Mouse (Mus musculus) ES-E14 (cell line): Measurements from ENCODE around the gene Hsd17b14. TPM values are rescaled to one million over a fixed set of nuclear protein-coding genes. Genes with fewer than 3 reads are reported as not detected.
A peak's percentile ranks its signal among the peaks of the same experiment; 100 is the strongest.

ENCODE experiments used
- DNase-seq: peaks from one replicate; pipeline ENCODE4 v3.0.0-alpha.2; 2013; ENCODE audit warnings: low read depth, low spot score
- H3K27ac ChIP-seq: 2 replicates; pipeline ENCODE4 v1.5.1; 2012; ENCODE audit warnings: low read depth, mild to moderate bottlenecking, low read length, moderate library complexity, mixed read lengths; ENCODE audit not compliant: poor library complexity, insufficient read depth, severe bottlenecking
- H3K36me3 ChIP-seq: 2 replicates; pipeline ENCODE4 v1.6.1; 2012; ENCODE audit warnings: mild to moderate bottlenecking, low read length, moderate library complexity, mixed read lengths; ENCODE audit not compliant: control insufficient read depth, poor library complexity, insufficient read depth, severe bottlenecking
- H3K4me1 ChIP-seq, 2 experiments: fragments of 150-350 bp in 1 of 2; sonication (generic) in 1 of 2; 2 replicates each; pipeline ENCODE4 v1.6.1; 2012; ENCODE audit warnings: low read length in 2 of 2, mild to moderate bottlenecking in 1 of 2, mixed read lengths in 1 of 2; ENCODE audit not compliant: control insufficient read depth in 2 of 2, insufficient read depth in 2 of 2, poor library complexity in 1 of 2
- H3K4me3 ChIP-seq, 2 experiments: fragments of 150-350 bp in 1 of 2; sonication (generic) in 1 of 2; 2 replicates each; pipeline ENCODE4 v1.5.1; 2012; ENCODE audit warnings: low read length in 2 of 2, low read depth in 1 of 2, mild to moderate bottlenecking in 1 of 2, mixed read lengths in 1 of 2; ENCODE audit not compliant: insufficient read depth in 1 of 2, poor library complexity in 1 of 2, severe bottlenecking in 1 of 2
- H3K9ac ChIP-seq: 2 replicates; pipeline ENCODE4 v1.6.1; 2012; ENCODE audit warnings: low read depth, mild to moderate bottlenecking, low read length, mixed read lengths; ENCODE audit not compliant: poor library complexity, insufficient read depth, severe bottlenecking
- H3K9me3 ChIP-seq: fragments of 150-350 bp; sonication (generic); 2 replicates; pipeline ENCODE4 v1.6.1; 2012; ENCODE audit warnings: low read depth, mild to moderate bottlenecking, low read length; ENCODE audit not compliant: control insufficient read depth, insufficient read depth
- CHD2 ChIP-seq: IDR thresholded peaks from 2 replicates; pipeline ENCODE4 v1.6.1; 2014; ENCODE audit warnings: mild to moderate bottlenecking, low read depth, low read length, inconsistent platforms
- HCFC1 ChIP-seq: IDR thresholded peaks from 2 replicates; pipeline ENCODE4 v1.6.1; 2012; ENCODE audit warnings: low read length, inconsistent platforms, borderline replicate concordance; ENCODE audit not compliant: insufficient read depth
- MAFK ChIP-seq: IDR thresholded peaks from 2 replicates; pipeline ENCODE4 v1.6.1; 2014; ENCODE audit warnings: mild to moderate bottlenecking, low read depth, low read length, inconsistent platforms; ENCODE audit not compliant: insufficient read depth
- ZC3H11A ChIP-seq: IDR thresholded peaks from 2 replicates; pipeline ENCODE4 v1.6.1; 2012; ENCODE audit warnings: low read depth, mild to moderate bottlenecking, inconsistent platforms, low read length, borderline replicate concordance
- ZNF384 ChIP-seq: IDR thresholded peaks from 2 replicates; pipeline ENCODE4 v1.6.1; 2012; ENCODE audit warnings: low read depth, low read length, inconsistent platforms
- in situ Hi-C, 2 experiments: fragments of 600-800 bp; cut with MboI; formaldehyde crosslinking; loops; one replicate each; pipeline ENCODE4 v1.15.1; 2025; ENCODE audit warnings: low sequenced_read_pairs in 2 of 2, inconsistent platforms in 1 of 2; ENCODE audit not compliant: unreplicated experiment in 2 of 2
- total RNA-seq: library from RNA; depleted of rRNA; stranded (reverse); fragments of 300-350 nt; gene quantifications from 2 replicates; pipeline ENCODE4 v1.2.3, GENCODE M21; 2012

The Hsd17b14 gene
- total RNA-seq, 1 experiment, result 33.0 TPM

DNA sequence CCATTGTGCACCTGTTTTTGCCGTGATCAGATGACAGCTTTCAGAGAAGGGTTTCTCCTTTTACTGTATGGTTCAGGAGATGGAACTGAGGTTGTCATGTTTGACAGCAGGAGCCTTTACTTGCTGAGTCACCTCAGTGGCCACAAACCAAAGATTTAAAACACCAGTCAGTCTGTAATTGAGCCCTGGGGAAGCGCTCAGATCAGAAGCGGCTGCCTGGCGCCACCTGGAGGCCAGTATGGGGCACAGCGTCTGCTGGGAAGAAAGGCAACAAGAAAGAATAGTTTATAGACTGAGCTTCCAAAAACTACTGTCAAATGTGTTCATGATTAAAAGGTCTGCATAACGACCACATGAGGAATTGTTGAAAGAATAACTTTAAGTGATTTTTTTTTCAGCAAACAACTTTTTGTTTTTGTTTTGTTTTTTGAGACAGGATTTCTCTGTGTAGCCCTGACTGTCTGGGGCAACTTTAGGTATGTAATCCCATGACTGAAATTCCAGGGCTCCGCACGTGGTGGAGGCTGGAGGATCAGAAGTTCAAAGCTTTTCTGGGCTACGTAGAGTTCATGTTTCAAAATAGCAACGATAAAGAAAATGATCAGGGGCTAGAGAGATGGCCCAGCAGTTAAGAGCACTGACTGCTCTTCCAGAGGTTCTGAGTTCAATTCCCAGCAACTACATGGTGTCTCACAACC lies 38.6 kb downstream of the Hsd17b14 start:
- Histone ChIP-seq H3K36me3 (peaks cover 8% of the 10 kb centered on the region; the same call in 1 of the 2 replicates), H3K27ac (no peak overlapping the region), H3K4me3 (no peak overlapping the region), H3K9me3 (no peaks in the 10 kb centered on the region), H3K4me1 (peaks cover 2 to 10% of the 10 kb centered on the region in 2 experiments; a peak in 1 of 4 replicates), H3K9ac (no peak overlapping the region)
- TF ChIP-seq MAFK (peak; percentile 83), CHD2 (no peak), ZNF384 (no peak), ZC3H11A (peak; percentile 45; the same call in 1 of the 2 replicates), HCFC1 (no peak)
- DNase-seq, result peak; percentile 69
- in situ Hi-C loops, result loop anchor here in 1 of 2 experiments (10.0 kb wide), 1 partner anchor 118 kb away; no protein-coding TSS in a partner anchor

DNA sequence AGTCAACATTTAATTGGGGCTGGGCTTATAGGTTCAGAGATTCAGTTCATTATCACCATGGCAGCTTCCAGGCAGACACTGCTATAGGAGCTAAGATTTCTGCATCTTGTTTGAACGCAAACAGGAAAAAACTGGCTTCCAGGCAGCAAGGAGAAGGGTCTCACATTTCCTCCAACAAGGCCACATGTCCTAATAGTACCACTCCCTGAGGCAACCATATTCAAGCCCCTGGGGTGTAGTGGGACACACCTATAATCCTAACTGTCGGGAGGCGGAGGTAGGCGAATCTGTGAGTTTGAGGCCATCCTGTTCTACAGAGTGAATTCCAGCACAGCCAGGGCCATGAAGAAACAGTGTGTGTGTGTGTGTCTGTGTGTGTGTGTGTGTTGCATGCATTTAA lies 40.5 kb downstream of the Hsd17b14 start:
- Histone ChIP-seq H3K27ac (peak overlapping the region; percentile 49; the same call in 1 of the 2 replicates), H3K9me3 (no peaks in the 10 kb centered on the region), H3K4me1 (peaks cover 2 to 24% of the 10 kb centered on the region in 2 experiments; a peak in 2 of 4 replicates), H3K36me3 (peaks cover under 1% of the 10 kb centered on the region; the same call in 1 of the 2 replicates), H3K9ac (no peak overlapping the region), H3K4me3 (no peak overlapping the region)
- no peak for DNase-seq
- TF ChIP-seq HCFC1 (no peak), ZC3H11A (no peak), ZNF384 (no peak), MAFK (no peak), CHD2 (no peak)
- in situ Hi-C loops, result loop anchor here in 1 of 2 experiments (10.0 kb wide), 1 partner anchor 120 kb away; no protein-coding TSS in a partner anchor

DNA sequence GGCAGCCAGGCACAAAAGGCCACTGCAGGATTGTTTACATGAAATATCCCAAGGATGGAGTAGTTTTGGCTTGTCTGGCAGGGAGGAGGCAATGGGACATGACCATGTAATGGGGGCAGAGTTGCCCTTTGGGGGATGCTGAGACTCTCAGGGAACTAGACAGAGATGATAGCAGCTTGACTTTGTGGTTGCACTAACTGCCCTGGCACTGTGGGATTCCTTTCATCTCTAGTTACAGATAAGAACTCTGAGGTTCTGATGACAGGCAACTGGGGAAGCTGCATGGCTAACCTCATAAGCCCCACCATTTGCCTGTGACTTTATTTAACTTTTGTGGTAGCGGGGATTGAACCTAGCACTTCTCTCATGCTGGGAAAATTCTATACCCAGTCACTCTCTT lies 41.4 kb downstream of the Hsd17b14 start:
- TF ChIP-seq ZNF384 (no peak), CHD2 (no peak), HCFC1 (no peak), ZC3H11A (no peak), MAFK (no peak)
- in situ Hi-C loops, result loop anchor here in 1 of 2 experiments (10.0 kb wide), 1 partner anchor 121 kb away; no protein-coding TSS in a partner anchor
- H3K4me1 ChIP-seq, result peaks cover 2 to 29% of the 10 kb centered on the region in 2 experiments; a peak in 2 of 4 replicates
- no peaks in the 10 kb centered on the region; the same call in 1 of the 2 replicates for H3K36me3 ChIP-seq
- H3K27ac ChIP-seq, result no peak overlapping the region
- H3K9me3 ChIP-seq, result no peaks in the 10 kb centered on the region
- H3K4me3 ChIP-seq, result no peak overlapping the region
- no peak for DNase-seq
- no peak overlapping the region for H3K9ac ChIP-seq

DNA sequence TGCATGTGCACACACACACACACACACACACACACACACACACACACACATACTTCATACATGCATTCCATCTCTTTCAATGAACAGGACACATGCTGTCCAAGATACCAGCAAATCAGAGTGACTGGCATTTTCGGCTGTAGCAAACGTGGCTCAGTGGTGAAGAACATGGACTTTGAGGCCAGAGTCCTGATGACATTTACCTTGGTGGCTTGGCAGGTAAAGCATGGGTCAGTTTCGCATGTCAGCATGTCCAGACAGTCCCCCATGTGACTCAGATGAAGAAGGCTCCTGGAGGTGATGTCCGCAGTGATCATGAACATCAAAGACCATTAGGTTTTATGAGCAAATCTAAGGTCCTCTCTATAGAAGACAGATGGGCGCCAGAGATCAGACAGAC lies 42.3 kb downstream of the Hsd17b14 start:
- no peak for DNase-seq
- no peak overlapping the region for H3K27ac ChIP-seq
- in situ Hi-C loops, result loop anchor here in 1 of 2 experiments (10.0 kb wide), 1 partner anchor 122 kb away; no protein-coding TSS in a partner anchor
- no peak overlapping the region for H3K4me3 ChIP-seq
- no peaks in the 10 kb centered on the region; the same call in 1 of the 2 replicates for H3K36me3 ChIP-seq
- no peak overlapping the region for H3K9ac ChIP-seq
- H3K4me1 ChIP-seq, result peaks cover 2 to 34% of the 10 kb centered on the region in 2 experiments; a peak in 2 of 4 replicates
- H3K9me3 ChIP-seq, result no peaks in the 10 kb centered on the region
- TF ChIP-seq ZNF384, result no peak
- TF ChIP-seq CHD2, result no peak
- no peak for TF ChIP-seq ZC3H11A
- TF ChIP-seq HCFC1, result no peak
- TF ChIP-seq MAFK, result no peak
